Mouse (Mus musculus): ENCODE measurements around the gene Mrpl21. TPM values are rescaled to one million over a fixed set of nuclear protein-coding genes. Genes with fewer than 3 reads are reported as not detected.

Gene Mrpl21
- total and polyA plus RNA-seq, 3 experiments = 145 to 159 TPM; not detected in 1

- H3K27me3 ChIP-seq (ENCODE audit: control insufficient read depth in 1 of 2, insufficient read depth in 2 of 2, low read length in 2 of 2) = no peaks in the 10 kb centered on the region
- no peaks in the 10 kb centered on the region for H3K9me3 ChIP-seq (replicated peaks; ENCODE audit: insufficient read depth, low read length)
- no peak for TF ChIP-seq MEF2A (IDR thresholded peaks at IDR 0.05; ENCODE audit: extremely low read depth, insufficient replicate concordance, low read depth, low read length, poor library complexity, severe bottlenecking)
- TF ChIP-seq JUND (IDR thresholded peaks at IDR 0.05; ENCODE audit: low read depth, low read length) = no peak
- peaks cover 0 to 2% of the 10 kb centered on the region in 2 experiments; a peak in 1 of 4 replicates for H3K36me3 ChIP-seq (ENCODE audit: control insufficient read depth in 1 of 2, insufficient read depth in 2 of 2, low read length in 2 of 2)
- no peaks in the 10 kb centered on the region for H3K4me1 ChIP-seq (ENCODE audit: control insufficient read depth in 1 of 2, insufficient read depth in 2 of 2, low read length in 2 of 2)
- no peak overlapping the region for H3K27ac ChIP-seq (ENCODE audit: control insufficient read depth, low read depth, low read length)
- no peak overlapping the region for H3K9ac ChIP-seq (ENCODE audit: control insufficient read depth, low read depth, low read length, poor library complexity, severe bottlenecking)
- H3K4me3 ChIP-seq (ENCODE audit: control insufficient read depth in 1 of 2, insufficient read depth in 1 of 2, low read depth in 2 of 2, low read length in 2 of 2) = no peak overlapping the region
- no peak for DNase-seq (ENCODE audit: low read depth, low spot score)
- H3K79me2 ChIP-seq (ENCODE audit: control insufficient read depth, insufficient read depth, low read length, poor library complexity) = no peaks in the 10 kb centered on the region
Measured at GRCm38 (mm10) chr19:3268218-3268980, 14.3 kb upstream of the Mrpl21 start.

GRCm38 (mm10) chr19:3269279-3269678 is 13.4 kb upstream of the Mrpl21 start:
- no peak overlapping the region for H3K27ac ChIP-seq (ENCODE audit: control insufficient read depth, low read depth, low read length)

GRCm38 (mm10) chr19:3269803-3270202 is 12.9 kb upstream of the Mrpl21 start:
- H3K36me3 ChIP-seq (ENCODE audit: control insufficient read depth in 1 of 2, insufficient read depth in 2 of 2, low read length in 2 of 2) = peaks cover 0 to 2% of the 10 kb centered on the region in 2 experiments; a peak in 1 of 4 replicates
- no peak for DNase-seq (ENCODE audit: low read depth, low spot score)
- H3K27me3 ChIP-seq (ENCODE audit: control insufficient read depth in 1 of 2, insufficient read depth in 2 of 2, low read length in 2 of 2) = no peaks in the 10 kb centered on the region
- TF ChIP-seq CHD2 (IDR thresholded peaks at IDR 0.05; ENCODE audit: low read length) (no peak), CTCF (IDR thresholded peaks at IDR 0.05 in 2 of 3, conservative IDR thresholded peaks at IDR 0.05 in 1 of 3; ENCODE audit: control insufficient read depth in 1 of 3, insufficient read depth in 1 of 3, low read depth in 2 of 3, low read length in 3 of 3, poor library complexity in 1 of 3, severe bottlenecking in 1 of 3) (no peak), SMC3 (IDR thresholded peaks at IDR 0.05; ENCODE audit: low read depth, low read length) (no peak), TAL1 (IDR thresholded peaks at IDR 0.05; ENCODE audit: low read length) (no peak), MXI1 (IDR thresholded peaks at IDR 0.05; ENCODE audit: low read depth, low read length) (no peak), MAX (IDR thresholded peaks at IDR 0.05; ENCODE audit: low read length) (no peak), MEF2A (IDR thresholded peaks at IDR 0.05; ENCODE audit: extremely low read depth, insufficient replicate concordance, low read depth, low read length, poor library complexity, severe bottlenecking) (no peak), E2F4 (IDR thresholded peaks at IDR 0.05; ENCODE audit: borderline replicate concordance, low read depth, low read length) (no peak), USF2 (IDR thresholded peaks at IDR 0.05; ENCODE audit: borderline replicate concordance in 1 of 2, insufficient read depth in 1 of 2, low read depth in 1 of 2, low read length in 2 of 2) (no peak), ZMIZ1 (IDR thresholded peaks at IDR 0.05; ENCODE audit: low read depth, low read length) (no peak), MAFK (IDR thresholded peaks at IDR 0.05; ENCODE audit: borderline replicate concordance, low read depth, low read length) (no peak), MYB (IDR thresholded peaks at IDR 0.05; ENCODE audit: low read depth, low read length) (no peak), EP300 (IDR thresholded peaks at IDR 0.05; ENCODE audit: low read depth in 1 of 2, low read length in 2 of 2) (no peak), CHD1 (IDR thresholded peaks at IDR 0.05; ENCODE audit: low read depth, low read length) (no peak), USF1 (IDR thresholded peaks at IDR 0.05; ENCODE audit: low read depth, low read length) (no peak), POLR2A (IDR thresholded peaks at IDR 0.05; ENCODE audit: control insufficient read depth in 1 of 2, insufficient read depth in 1 of 2, low read depth in 1 of 2, low read length in 2 of 2, poor library complexity in 1 of 2) (no peak), NRF1 (IDR thresholded peaks at IDR 0.05; ENCODE audit: insufficient read depth, low read depth, low read length, poor library complexity, severe bottlenecking) (no peak), MYC (IDR thresholded peaks at IDR 0.05; ENCODE audit: low read depth, low read length) (no peak)
- no peak overlapping the region for H3K27ac ChIP-seq (ENCODE audit: control insufficient read depth, low read depth, low read length)
- no peak overlapping the region for H3K9ac ChIP-seq (ENCODE audit: control insufficient read depth, low read depth, low read length, poor library complexity, severe bottlenecking)
- H3K79me2 ChIP-seq (ENCODE audit: control insufficient read depth, insufficient read depth, low read length, poor library complexity) = no peaks in the 10 kb centered on the region
- no peaks in the 10 kb centered on the region for H3K9me3 ChIP-seq (replicated peaks; ENCODE audit: insufficient read depth, low read length)
- no peak overlapping the region for H3K4me3 ChIP-seq (ENCODE audit: control insufficient read depth in 1 of 2, insufficient read depth in 1 of 2, low read depth in 2 of 2, low read length in 2 of 2)
- H3K4me1 ChIP-seq (ENCODE audit: control insufficient read depth in 1 of 2, insufficient read depth in 2 of 2, low read length in 2 of 2) = no peaks in the 10 kb centered on the region

More at GRCm38 (mm10) chr19:3269279-3269678, 13.4 kb upstream of the Mrpl21 start:
- H3K79me2 ChIP-seq (ENCODE audit: control insufficient read depth, insufficient read depth, low read length, poor library complexity) = no peaks in the 10 kb centered on the region
- no peak for TF ChIP-seq ZKSCAN1 (IDR thresholded peaks at IDR 0.05; ENCODE audit: low read depth, low read length)
- TF ChIP-seq SMC3 (IDR thresholded peaks at IDR 0.05; ENCODE audit: low read depth, low read length) = no peak
- no peak for TF ChIP-seq KAT2A (conservative IDR thresholded peaks at IDR 0.05; ENCODE audit: low read depth, low read length)
- TF ChIP-seq UBTF (IDR thresholded peaks at IDR 0.05; ENCODE audit: borderline replicate concordance, insufficient read depth, low read depth, low read length) = no peak
- TF ChIP-seq SIN3A (IDR thresholded peaks at IDR 0.05; ENCODE audit: low read length) = no peak
- no peak for TF ChIP-seq TBP (IDR thresholded peaks at IDR 0.05; ENCODE audit: low read depth, low read length)
- TF ChIP-seq RCOR1 (IDR thresholded peaks at IDR 0.05; ENCODE audit: low read depth, low read length) = no peak
- TF ChIP-seq USF1 (IDR thresholded peaks at IDR 0.05; ENCODE audit: low read depth, low read length) = no peak
- TF ChIP-seq GATA1 (IDR thresholded peaks at IDR 0.05; ENCODE audit: low read depth, low read length) = no peak
- no peaks in the 10 kb centered on the region for H3K4me1 ChIP-seq (ENCODE audit: control insufficient read depth in 1 of 2, insufficient read depth in 2 of 2, low read length in 2 of 2)
- H3K36me3 ChIP-seq (ENCODE audit: control insufficient read depth in 1 of 2, insufficient read depth in 2 of 2, low read length in 2 of 2) = peaks cover 0 to 2% of the 10 kb centered on the region in 2 experiments; a peak in 1 of 4 replicates
- no peak overlapping the region for H3K9ac ChIP-seq (ENCODE audit: control insufficient read depth, low read depth, low read length, poor library complexity, severe bottlenecking)
- no peak overlapping the region for H3K4me3 ChIP-seq (ENCODE audit: control insufficient read depth in 1 of 2, insufficient read depth in 1 of 2, low read depth in 2 of 2, low read length in 2 of 2)
- no peaks in the 10 kb centered on the region for H3K9me3 ChIP-seq (replicated peaks; ENCODE audit: insufficient read depth, low read length)
- no peaks in the 10 kb centered on the region for H3K27me3 ChIP-seq (ENCODE audit: control insufficient read depth in 1 of 2, insufficient read depth in 2 of 2, low read length in 2 of 2)
- DNase-seq (ENCODE audit: low read depth, low spot score) = no peak
